Mouse (Mus musculus) heart, embryonic 10.5 days (tissue): ENCODE results near the gene Gna15. TPM values are rescaled to one million over a fixed set of nuclear protein-coding genes. Genes with fewer than 3 reads are reported as not detected.

ENCODE experiments used
- DNase-seq: peaks from one replicate; pipeline ENCODE4 v3.0.0-alpha.2; 2017; ENCODE audit warnings: low spot score
- H3K27ac ChIP-seq: fragments of 300-500 bp; sonication (generic); 2 replicates; pipeline ENCODE4 v1.5.1; 2016; ENCODE audit warnings: mild to moderate bottlenecking
- H3K27me3 ChIP-seq: fragments of 300-500 bp; sonication (generic); 2 replicates; pipeline ENCODE4 v1.6.1; 2016; ENCODE audit warnings: mild to moderate bottlenecking; ENCODE audit not compliant: poor library complexity, insufficient read depth, severe bottlenecking
- H3K36me3 ChIP-seq: fragments of 300-500 bp; sonication (generic); 2 replicates; pipeline ENCODE4 v1.6.1; 2016; ENCODE audit warnings: mild to moderate bottlenecking, moderate library complexity
- H3K4me1 ChIP-seq: fragments of 300-500 bp; sonication (generic); 2 replicates; pipeline ENCODE4 v1.6.1; 2016; ENCODE audit warnings: mild to moderate bottlenecking
- H3K4me3 ChIP-seq: fragments of 300-500 bp; sonication (generic); 2 replicates; pipeline ENCODE4 v1.5.1; 2016; ENCODE audit warnings: mild to moderate bottlenecking, moderate library complexity
- H3K9me3 ChIP-seq: fragments of 300-500 bp; sonication (generic); 2 replicates; pipeline ENCODE4 v1.6.1; 2016; ENCODE audit warnings: mild to moderate bottlenecking, moderate library complexity
- whole genome bisulfite sequencing: fragments of 180-500 bp; shearing (Covaris S2); methylation state at CpG from one replicate; pipeline ENCODE4 v1.1.7; 2016; 5-methylcytosine and 5-hydroxymethylcytosine counted together
- polyA plus RNA-seq: library from polyadenylated mRNA; unstranded; fragments of >200 nt; fragmentation: Nextera tagmentation; extraction: Ambion mirVana; gene quantifications from 2 replicates; pipeline ENCODE4 v1.2.1, GENCODE M21; 2016

The Gna15 gene
- polyA plus RNA-seq, 1 experiment from 2014 or later, result 2.8 TPM

GRCm38 (mm10) chr10:81548944-81549343, 24.9 kb upstream of the Gna15 start:
- 64% methylated on average over 5 of the region's 5 CpGs for WGBS
- Histone ChIP-seq H3K36me3 (no peaks in the 10 kb centered on the region), H3K9me3 (peaks cover 3% of the 10 kb centered on the region; the same call in 1 of the 2 replicates), H3K4me3 (no peak overlapping the region), H3K27me3 (no peaks in the 10 kb centered on the region), H3K4me1 (peaks cover 18% of the 10 kb centered on the region), H3K27ac (no peak overlapping the region)
- DNase-seq, result no peak

GRCm38 (mm10) chr10:81546788-81547571, 23.0 kb upstream of the Gna15 start:
- no peak overlapping the region for H3K4me3 ChIP-seq
- H3K27me3 ChIP-seq, result no peaks in the 10 kb centered on the region
- WGBS, result 90% methylated on average over 13 of the region's 13 CpGs
- DNase-seq, result no peak
- H3K9me3 ChIP-seq, result no peaks in the 10 kb centered on the region
- no peak overlapping the region for H3K27ac ChIP-seq
- peaks cover 37% of the 10 kb centered on the region for H3K4me1 ChIP-seq
- peaks cover 7% of the 10 kb centered on the region; the same call in 1 of the 2 replicates for H3K36me3 ChIP-seq

GRCm38 (mm10) chr10:81546332-81546731, 22.3 kb upstream of the Gna15 start:
- Histone ChIP-seq H3K27me3 (no peaks in the 10 kb centered on the region), H3K27ac (peak overlapping the region; percentile 25; the same call in 1 of the 2 replicates), H3K9me3 (no peaks in the 10 kb centered on the region), H3K4me3 (no peak overlapping the region), H3K36me3 (peaks cover 7% of the 10 kb centered on the region; the same call in 1 of the 2 replicates), H3K4me1 (peaks cover 38% of the 10 kb centered on the region)
- no peak for DNase-seq
- WGBS, result 50% methylated on average over 5 of the region's 5 CpGs

DNA sequence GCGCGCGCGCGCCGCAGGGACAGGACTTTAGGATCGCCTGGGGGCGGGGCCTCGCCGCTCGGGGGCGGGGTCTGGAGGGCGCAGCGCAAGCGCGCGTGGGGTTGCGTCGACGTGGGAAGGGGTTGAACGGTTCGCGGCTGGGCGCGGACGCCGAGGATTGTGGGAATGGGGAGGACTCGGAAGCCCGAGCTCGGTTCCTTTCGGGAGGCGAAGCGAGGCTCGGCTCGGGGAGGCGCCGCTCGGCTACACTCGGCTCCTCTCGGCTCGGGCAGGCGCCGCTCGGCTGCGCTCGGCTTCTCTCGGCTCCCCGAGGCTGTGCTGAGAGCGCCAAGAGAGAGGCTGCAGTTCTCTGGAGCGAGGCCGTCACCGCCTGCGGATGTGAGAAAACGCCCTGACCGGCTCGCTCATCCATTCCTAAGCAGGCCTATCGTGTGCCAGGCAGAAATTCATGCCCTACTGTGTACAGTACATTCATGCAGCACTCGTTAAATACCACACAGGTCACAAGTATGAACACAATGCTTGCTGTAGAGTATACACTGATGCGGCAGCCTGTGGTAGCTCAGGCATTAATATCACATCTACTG, 21.2 kb upstream of the Gna15 start, which contains the start of gene Gna11:
Gene Gna11, minus strand, starts transcription at position 30 of the 587 bp plus-strand sequence.
- H3K36me3 ChIP-seq, result peaks cover 9% of the 10 kb centered on the region
- H3K27ac ChIP-seq, result peak within 1 kb of the TSS; percentile 93
- H3K27me3 ChIP-seq, result no peaks in the 10 kb centered on the region
- H3K9me3 ChIP-seq, result no peaks in the 10 kb centered on the region
- peak; percentile 99 for DNase-seq
- H3K4me3 ChIP-seq, result peak within 1 kb of the TSS; percentile 96
- 2% methylated on average over 59 of the region's 59 CpGs for WGBS
- H3K4me1 ChIP-seq, result peaks cover 40% of the 10 kb centered on the region

DNA sequence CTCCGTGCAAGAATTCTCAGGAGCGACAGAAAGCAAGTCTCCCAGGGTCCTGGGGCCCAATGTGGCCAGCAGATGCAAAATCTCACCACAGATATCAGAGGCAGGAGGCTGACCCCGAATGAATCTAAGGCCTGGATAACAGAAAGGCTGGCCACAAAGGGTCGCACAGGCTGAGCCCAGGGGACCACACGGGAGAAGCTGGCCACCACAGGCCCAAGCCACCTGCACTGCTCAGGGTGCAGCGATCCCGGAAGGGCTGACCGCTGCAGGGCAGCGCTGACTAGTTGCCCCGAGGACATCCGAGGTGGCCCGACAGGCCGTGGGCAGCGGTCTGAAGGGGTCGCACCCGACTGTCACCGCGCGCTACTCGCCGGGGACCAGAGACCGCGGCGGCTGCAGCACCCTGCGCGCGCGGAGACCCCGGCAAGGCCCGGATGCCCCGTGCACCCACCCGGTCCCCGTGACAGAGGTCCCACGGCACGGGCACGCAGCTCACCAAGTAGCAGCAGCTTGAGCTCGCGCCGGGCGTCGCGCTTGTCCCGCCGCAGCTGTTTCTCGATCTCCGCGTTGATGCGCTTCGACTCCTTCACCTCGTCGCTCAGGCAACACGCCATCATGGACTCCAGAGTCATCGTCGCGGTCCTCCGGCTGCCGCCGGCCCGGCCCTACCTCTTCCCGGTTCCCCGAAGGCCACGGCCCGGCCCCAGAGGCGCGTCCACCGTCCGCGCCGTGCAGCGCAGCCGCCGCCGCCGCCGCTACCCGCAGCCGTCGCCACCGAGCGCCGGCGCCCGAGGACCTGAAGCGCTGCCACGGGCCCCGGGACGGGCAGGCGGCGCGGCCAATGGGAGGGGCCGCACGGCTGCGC, 20.5 kb upstream of the Gna15 start:
- Histone ChIP-seq H3K27ac (peak overlapping the region; percentile 93), H3K27me3 (no peaks in the 10 kb centered on the region), H3K36me3 (peaks cover 15% of the 10 kb centered on the region), H3K4me1 (peaks cover 40% of the 10 kb centered on the region), H3K9me3 (no peaks in the 10 kb centered on the region), H3K4me3 (peak overlapping the region; percentile 96)
- WGBS, result 1% methylated on average over 93 of the region's 93 CpGs
- peak; percentile 85 for DNase-seq

DNA sequence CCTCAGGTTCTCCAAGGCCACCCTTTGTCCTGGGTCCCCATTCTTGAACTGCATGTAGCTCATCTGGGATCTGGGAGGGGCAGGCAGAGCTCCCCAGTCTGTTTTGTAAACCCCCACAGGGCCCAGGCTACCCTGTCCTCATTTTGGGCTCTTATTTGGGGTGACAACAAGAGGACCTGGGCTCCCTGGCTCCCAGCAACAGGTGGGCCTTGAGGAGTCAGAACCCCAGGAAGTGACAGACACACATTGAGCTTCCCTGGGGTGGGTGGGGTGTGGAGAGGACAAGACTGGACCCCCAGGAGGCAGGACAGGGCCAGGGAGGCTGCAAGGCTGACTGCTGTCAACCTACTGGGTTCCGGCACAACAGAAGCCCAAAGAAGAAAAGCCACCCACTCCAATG, 19.6 kb upstream of the Gna15 start:
- peaks cover 21% of the 10 kb centered on the region for H3K36me3 ChIP-seq
- peak overlapping the region; percentile 93; the same call in 1 of the 2 replicates for H3K27ac ChIP-seq
- H3K9me3 ChIP-seq, result no peaks in the 10 kb centered on the region
- peak overlapping the region; percentile 96 for H3K4me3 ChIP-seq
- DNase-seq, result no peak
- peaks cover 43% of the 10 kb centered on the region for H3K4me1 ChIP-seq
- 81% methylated on average over 1 of the region's 1 CpGs for WGBS
- H3K27me3 ChIP-seq, result no peaks in the 10 kb centered on the region

DNA sequence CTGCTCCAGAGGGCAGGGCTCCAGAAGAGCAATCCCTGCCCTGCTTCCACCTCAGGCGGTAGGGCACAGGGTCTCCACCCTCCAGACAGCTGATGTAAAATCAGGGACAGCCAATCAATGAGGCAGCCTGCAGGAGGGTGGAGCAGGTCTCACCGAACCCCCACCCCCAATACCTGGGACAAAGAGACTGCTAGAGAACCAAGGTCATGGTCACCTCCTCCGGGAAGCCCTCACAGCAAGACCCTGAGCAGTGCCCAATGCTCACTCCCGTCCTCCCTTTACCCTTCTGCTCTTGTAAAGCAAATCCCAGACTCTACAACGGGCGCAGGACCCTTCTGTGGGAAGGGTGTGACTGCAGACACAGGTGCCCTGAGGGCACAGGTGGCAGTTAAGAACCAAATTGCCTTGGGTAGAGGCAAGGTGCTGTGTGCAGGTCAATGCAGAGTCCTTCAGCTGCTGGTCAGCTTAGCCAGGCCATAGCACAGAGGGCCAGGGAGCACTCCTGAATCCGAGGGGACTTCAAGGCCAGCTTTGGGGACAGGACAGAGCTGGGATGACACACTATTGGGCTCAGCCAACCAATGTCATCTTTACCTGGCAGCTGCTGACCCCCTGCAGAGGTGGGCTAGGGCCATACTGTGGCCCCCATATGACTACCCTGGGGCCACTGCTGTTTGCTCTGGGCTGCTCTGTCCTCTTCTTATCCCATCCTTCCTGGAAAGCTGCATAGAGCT, 18.9 kb upstream of the Gna15 start:
- WGBS, result 77% methylated on average over 7 of the region's 7 CpGs
- Histone ChIP-seq H3K27me3 (no peaks in the 10 kb centered on the region), H3K4me3 (peak overlapping the region; percentile 96; the same call in 1 of the 2 replicates), H3K36me3 (peaks cover 25% of the 10 kb centered on the region), H3K4me1 (peaks cover 46% of the 10 kb centered on the region), H3K9me3 (no peaks in the 10 kb centered on the region), H3K27ac (no peak overlapping the region)
- DNase-seq, result no peak

- H3K27me3 ChIP-seq, result no peaks in the 10 kb centered on the region
- DNase-seq, result no peak
- 0 out of 2 replicates have a peak overlapping the region, but pooled peaks have one; percentile 26 for H3K4me3 ChIP-seq
- H3K36me3 ChIP-seq, result peaks cover 32% of the 10 kb centered on the region
- 51% methylated on average over 10 of the region's 10 CpGs for WGBS
- H3K27ac ChIP-seq, result 0 out of 2 replicates have a peak overlapping the region, but pooled peaks have one; percentile 13
- H3K4me1 ChIP-seq, result peaks cover 46% of the 10 kb centered on the region
- no peaks in the 10 kb centered on the region for H3K9me3 ChIP-seq
Observed at GRCm38 (mm10) chr10:81541803-81542202, 17.8 kb upstream of the Gna15 start.

- Histone ChIP-seq H3K27ac (0 out of 2 replicates have a peak overlapping the region, but pooled peaks have one; percentile 13), H3K27me3 (no peaks in the 10 kb centered on the region), H3K4me3 (no peak overlapping the region), H3K4me1 (peaks cover 45% of the 10 kb centered on the region), H3K36me3 (peaks cover 36% of the 10 kb centered on the region), H3K9me3 (no peaks in the 10 kb centered on the region)
- no peak for DNase-seq
- 79% methylated on average over 5 of the region's 5 CpGs for WGBS
Observed at GRCm38 (mm10) chr10:81541363-81541762, 17.3 kb upstream of the Gna15 start.

DNA sequence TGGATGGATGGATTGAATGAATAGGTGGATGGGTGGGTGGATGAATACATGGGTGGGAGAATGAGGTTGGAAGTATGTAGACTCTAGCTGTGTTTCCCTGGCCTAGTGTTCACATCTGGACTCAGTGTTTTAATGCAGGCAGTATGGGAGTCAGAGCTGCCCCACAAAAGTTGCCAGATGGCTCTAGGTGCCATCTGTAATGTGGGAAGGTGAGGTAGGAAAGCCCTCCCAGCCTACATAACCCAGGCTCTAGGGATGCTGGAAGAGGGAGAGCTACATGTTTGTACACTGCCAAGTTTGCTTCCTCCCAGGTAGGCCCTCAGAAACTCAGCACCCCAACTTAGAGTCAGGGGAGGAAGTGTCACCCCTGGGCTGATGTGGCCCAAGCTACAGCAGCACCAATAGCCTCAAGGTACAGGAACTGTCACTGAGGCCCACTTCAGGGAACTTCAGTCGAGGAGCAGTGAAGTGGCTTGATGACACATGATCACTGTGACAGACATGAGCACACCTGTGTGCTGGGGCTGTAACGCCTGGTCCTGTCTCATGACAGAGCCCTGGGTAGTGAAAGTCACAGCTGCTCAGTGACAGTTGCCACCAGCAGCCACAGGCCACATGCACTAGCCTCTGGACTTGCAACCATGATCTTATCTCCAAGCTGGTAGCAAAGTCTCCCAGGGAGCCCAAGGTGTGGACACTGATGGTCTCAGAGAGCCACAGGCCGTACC, 14.5 kb upstream of the Gna15 start:
- peaks cover 49% of the 10 kb centered on the region for H3K36me3 ChIP-seq
- no peak overlapping the region for H3K27ac ChIP-seq
- WGBS, result 71% methylated on average over 3 of the region's 3 CpGs
- H3K27me3 ChIP-seq, result no peaks in the 10 kb centered on the region
- H3K9me3 ChIP-seq, result no peaks in the 10 kb centered on the region
- H3K4me3 ChIP-seq, result no peak overlapping the region
- H3K4me1 ChIP-seq, result peaks cover 51% of the 10 kb centered on the region
- no peak for DNase-seq

DNA sequence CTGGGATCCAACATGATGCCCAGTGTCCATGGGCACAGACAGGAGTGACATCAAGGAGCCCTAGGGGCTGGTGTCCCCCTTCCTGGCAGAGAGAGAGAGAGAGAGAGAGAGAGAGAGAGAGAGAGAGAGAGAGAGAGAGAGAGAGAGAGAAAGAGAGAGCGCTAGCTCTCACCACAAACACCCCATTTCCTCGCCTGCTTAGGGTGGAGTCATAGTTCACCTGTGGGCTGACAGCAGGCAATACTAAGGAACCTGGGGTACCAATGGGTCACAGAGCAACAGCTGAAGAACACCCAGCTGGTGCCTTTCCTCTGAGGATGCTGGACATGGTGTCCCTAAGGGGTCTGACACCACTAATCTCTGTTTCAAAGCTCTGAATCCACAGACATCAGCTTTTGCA, 13.4 kb upstream of the Gna15 start:
- Histone ChIP-seq H3K27me3 (no peaks in the 10 kb centered on the region), H3K9me3 (no peaks in the 10 kb centered on the region), H3K36me3 (peaks cover 52% of the 10 kb centered on the region), H3K4me3 (no peak overlapping the region), H3K4me1 (peaks cover 50% of the 10 kb centered on the region), H3K27ac (no peak overlapping the region)
- DNase-seq, result no peak
- WGBS, result 94% methylated on average over 2 of the region's 2 CpGs
